In genomic region chr13:6465911-6466419, GRCm38 (mm10) we compare ENCODE assay signal across 25 mouse cellular contexts.
A peak's percentile ranks its signal among the peaks of the same experiment; 100 is the strongest.
DNase-seq lines count a peak whose midpoint lies in the region; ATAC-seq and TF ChIP-seq lines count a peak whose summit lies in the region.
"Had no signal": no experiment of that assay in that cellular context is flagged by ENCODE, and none has a peak within 500 bp of the region (broad histone marks: within the 10 kb centered on the region; RNA-seq: fewer than 3 reads in every experiment).

No protein-coding gene starts in this region.

- no peak overlapping the region for H3K27ac ChIP-seq in midbrain, embryonic 11.5 days (ENCODE audit: low read depth, low read length)
- no peak overlapping the region for H3K27ac ChIP-seq in midbrain, embryonic 14.5 days (replicated peaks; ENCODE audit: low read depth, low read length)
- H3K27ac ChIP-seq in ES-E14 (ENCODE audit: insufficient read depth, low read depth, low read length, poor library complexity, severe bottlenecking), result no peak overlapping the region
- H3K27ac ChIP-seq: embryonic facial prominence, embryonic 12.5 days; embryonic facial prominence, embryonic 15.5 days; heart, adult 2 months; heart, embryonic 10.5 days; heart, embryonic 13.5 days; hindbrain, embryonic 12.5 days; hindbrain, embryonic 15.5 days; intestine, embryonic 15.5 days had no signal

- H3K36me3 ChIP-seq in midbrain, embryonic 11.5 days (ENCODE audit: control insufficient read depth, insufficient read depth, low read length), result no peaks in the 10 kb centered on the region
- H3K36me3 ChIP-seq in midbrain, embryonic 14.5 days (ENCODE audit: control insufficient read depth, insufficient read depth, low read length), result no peaks in the 10 kb centered on the region
- H3K36me3 ChIP-seq in ES-E14 (ENCODE audit: control insufficient read depth, insufficient read depth, low read length, poor library complexity, severe bottlenecking), result no peaks in the 10 kb centered on the region
- H3K36me3 ChIP-seq: embryonic facial prominence, embryonic 12.5 days; embryonic facial prominence, embryonic 15.5 days; heart, embryonic 10.5 days; heart, embryonic 13.5 days; hindbrain, embryonic 12.5 days; hindbrain, embryonic 15.5 days; intestine, embryonic 15.5 days had no signal

- H3K4me1 ChIP-seq in midbrain, embryonic 11.5 days (ENCODE audit: control insufficient read depth, insufficient read depth, low read length), result no peaks in the 10 kb centered on the region
- H3K4me1 ChIP-seq in midbrain, embryonic 14.5 days (ENCODE audit: control insufficient read depth, insufficient read depth, low read length), result peaks cover 12% of the 10 kb centered on the region; the same call in 1 of the 2 replicates
- H3K4me1 ChIP-seq in ES-E14 (ENCODE audit: control insufficient read depth in 2 of 2, insufficient read depth in 2 of 2, low read length in 2 of 2, poor library complexity in 1 of 2), result peaks cover 3 to 5% of the 10 kb centered on the region in 2 experiments; a peak in 2 of 4 replicates
- H3K4me1 ChIP-seq: embryonic facial prominence, embryonic 12.5 days; heart, embryonic 10.5 days; intestine, embryonic 15.5 days had no signal

- peak; percentile 79 for DNase-seq in midbrain, embryonic 11.5 days (ENCODE audit: low spot score, missing footprints)
- DNase-seq in midbrain, embryonic 14.5 days, result no peak
- no peak for DNase-seq in ES-E14 (ENCODE audit: low read depth, low spot score)
- DNase-seq in ZHBTc4 (ENCODE audit: low read depth, low spot score), result peak; percentile 67
- no peak for DNase-seq in spleen, postnatal 36 days (ENCODE audit: low spot score in 2 of 2)
- DNase-seq in frontal cortex, postnatal 25 days (ENCODE audit: low spot score in 2 of 2), result no peak
- DNase-seq: adrenal gland, adult 2 months; adrenal gland, postnatal 14 days; cerebellum, adult 11 months; cerebellum, adult 2 months; cerebellum, adult 9-11 months; cerebellum, postnatal 25 days; forebrain, postnatal 0 days; gastrocnemius, postnatal 10 days; gastrocnemius, postnatal 36 days; heart, adult 2 months had no signal

- H3K4me3 ChIP-seq in midbrain, embryonic 11.5 days (ENCODE audit: low read depth, low read length), result no peak overlapping the region
- no peak overlapping the region for H3K4me3 ChIP-seq in midbrain, embryonic 14.5 days (replicated peaks; ENCODE audit: low read depth, low read length)
- H3K4me3 ChIP-seq in ES-E14 (ENCODE audit: insufficient read depth in 1 of 2, low read depth in 1 of 2, low read length in 2 of 2, poor library complexity in 1 of 2, severe bottlenecking in 1 of 2), result no peak overlapping the region
- H3K4me3 ChIP-seq: embryonic facial prominence, embryonic 12.5 days; embryonic facial prominence, embryonic 15.5 days; heart, adult 2 months; heart, embryonic 10.5 days; heart, embryonic 13.5 days; hindbrain, embryonic 12.5 days; hindbrain, embryonic 15.5 days; intestine, embryonic 15.5 days had no signal

- in situ Hi-C loops in ES-E14 (cut with MboI; ENCODE audit: low sequenced_read_pairs in 2 of 2, unreplicated experiment in 2 of 2), result loop anchor here in 1 of 2 experiments (10.0 kb wide), 1 partner anchor 1801 kb away; no protein-coding TSS in a partner anchor

- H3K9me3 ChIP-seq in midbrain, embryonic 11.5 days (ENCODE audit: control insufficient read depth, low read length), result no peaks in the 10 kb centered on the region
- no peaks in the 10 kb centered on the region for H3K9me3 ChIP-seq in midbrain, embryonic 14.5 days (ENCODE audit: control insufficient read depth, low read length)
- no peaks in the 10 kb centered on the region for H3K9me3 ChIP-seq in ES-E14 (ENCODE audit: control insufficient read depth, insufficient read depth, low read depth, low read length)
- H3K9me3 ChIP-seq: embryonic facial prominence, embryonic 12.5 days; embryonic facial prominence, embryonic 15.5 days; heart, embryonic 10.5 days; heart, embryonic 13.5 days; hindbrain, embryonic 12.5 days; hindbrain, embryonic 15.5 days; intestine, embryonic 15.5 days had no signal

- H3K4me2 ChIP-seq in midbrain, embryonic 11.5 days, result no peak overlapping the region
- no peak overlapping the region for H3K4me2 ChIP-seq in midbrain, embryonic 14.5 days (ENCODE audit: low read length)
- H3K4me2 ChIP-seq: embryonic facial prominence, embryonic 12.5 days; embryonic facial prominence, embryonic 15.5 days; heart, embryonic 13.5 days; hindbrain, embryonic 12.5 days; hindbrain, embryonic 15.5 days; intestine, embryonic 15.5 days had no signal

- ATAC-seq in midbrain, embryonic 11.5 days (ENCODE audit: low FRiP score), result no peak
- ATAC-seq in midbrain, embryonic 14.5 days (ENCODE audit: low FRiP score, low TSS enrichment), result no peak
- ATAC-seq: CD4-positive, CD25-positive, alpha-beta regulatory T cell, adult 4 months; forebrain, embryonic 14.5 days; forebrain, postnatal 0 days; intestine, embryonic 15.5 days had no signal

- no peak overlapping the region for H3K9ac ChIP-seq in midbrain, embryonic 11.5 days (ENCODE audit: low read length)
- H3K9ac ChIP-seq in midbrain, embryonic 14.5 days (replicated peaks; ENCODE audit: low read length), result no peak overlapping the region
- H3K9ac ChIP-seq in ES-E14 (ENCODE audit: insufficient read depth, low read depth, low read length, poor library complexity, severe bottlenecking), result no peak overlapping the region
- H3K9ac ChIP-seq: embryonic facial prominence, embryonic 12.5 days; embryonic facial prominence, embryonic 15.5 days; forebrain, postnatal 0 days; heart, embryonic 13.5 days; hindbrain, embryonic 12.5 days; hindbrain, embryonic 15.5 days; intestine, embryonic 15.5 days had no signal

- H3K27me3 ChIP-seq in midbrain, embryonic 11.5 days (ENCODE audit: control insufficient read depth, insufficient read depth, low read length), result no peaks in the 10 kb centered on the region
- H3K27me3 ChIP-seq in midbrain, embryonic 14.5 days (ENCODE audit: control insufficient read depth, insufficient read depth, low read length), result no peaks in the 10 kb centered on the region
- H3K27me3 ChIP-seq: embryonic facial prominence, embryonic 12.5 days; embryonic facial prominence, embryonic 15.5 days; heart, embryonic 13.5 days; hindbrain, embryonic 12.5 days; hindbrain, embryonic 15.5 days; intestine, embryonic 15.5 days had no signal

- 20% methylated on average over 9 of the region's 9 CpGs for WGBS in midbrain, embryonic 11.5 days
- WGBS in midbrain, embryonic 14.5 days, result 20% methylated on average over 9 of the region's 9 CpGs

TF ChIP-seq in ES-E14, 5 proteins besides CTCF, POLR2A, EP300 and RAD21:
- TF ChIP-seq CHD2 (IDR thresholded peaks at IDR 0.05; ENCODE audit: low read depth, low read length), result 0 out of 2 replicates have a peak, but pooled peaks have one; percentile 27
- no peak for TF ChIP-seq HCFC1 (IDR thresholded peaks at IDR 0.05; ENCODE audit: borderline replicate concordance, insufficient read depth, low read length)
- TF ChIP-seq ZC3H11A (IDR thresholded peaks at IDR 0.05; ENCODE audit: borderline replicate concordance, low read depth, low read length), result no peak
- no peak for TF ChIP-seq MAFK (IDR thresholded peaks at IDR 0.05; ENCODE audit: insufficient read depth, low read depth, low read length)
- no peak for TF ChIP-seq ZNF384 (IDR thresholded peaks at IDR 0.05; ENCODE audit: low read depth, low read length)

Comparison
In these comparisons a context has a peak if more than half of its experiments do, and no peak if none do; other contexts are left out.
1. DNase-seq: peak in midbrain, embryonic 11.5 days (single experiment) and ZHBTc4 (single experiment); none in midbrain, embryonic 14.5 days (single experiment), ES-E14 (single experiment), spleen, postnatal 36 days (0 of 2) and frontal cortex, postnatal 25 days (0 of 2).